Mouse (Mus musculus) liver, adult 2 months (tissue): ENCODE measurements around the gene Fstl5. TPM values are rescaled to one million over a fixed set of nuclear protein-coding genes. Genes with fewer than 3 reads are reported as not detected.
"Not testable (repeated sequence)": the region's sequence is repeated elsewhere in the genome, so short reads cannot be mapped to it uniquely, and the experiment has no call there.

Source experiments
- DNase-seq: peaks from one replicate; pipeline ENCODE4 v3.0.0-alpha.2; 2011; ENCODE audit warnings: low read depth, low spot score; ENCODE audit errors: extremely low read depth
- H3K27ac ChIP-seq: fragments of 200-500 bp; replicated peaks from 2 replicates; pipeline ENCODE4 v1.5.1; 2012; ENCODE audit warnings: low read depth, mild to moderate bottlenecking, control low read depth, inconsistent platforms, low read length; ENCODE audit not compliant: insufficient read depth
- H3K27me3 ChIP-seq: fragments of 200-500 bp; 2 replicates; pipeline ENCODE4 v1.6.1; 2012; ENCODE audit warnings: mild to moderate bottlenecking, moderate library complexity, low read length, inconsistent platforms; ENCODE audit not compliant: control insufficient read depth, insufficient read depth
- H3K36me3 ChIP-seq: fragments of 200-500 bp; 2 replicates; pipeline ENCODE4 v1.6.1; 2012; ENCODE audit warnings: low read length, inconsistent platforms; ENCODE audit not compliant: control insufficient read depth, insufficient read depth
- H3K4me1 ChIP-seq: fragments of 200-500 bp; 2 replicates; pipeline ENCODE4 v1.6.1; 2011; ENCODE audit warnings: low read length; ENCODE audit not compliant: control insufficient read depth, insufficient read depth
- H3K4me3 ChIP-seq: fragments of 200-500 bp; 2 replicates; pipeline ENCODE4 v1.5.1; 2011; ENCODE audit warnings: low read depth, mild to moderate bottlenecking, control low read depth, low read length, moderate library complexity; ENCODE audit not compliant: insufficient read depth
- H3K79me2 ChIP-seq: fragments of 200-500 bp; 2 replicates; pipeline ENCODE4 v1.6.1; 2012; ENCODE audit warnings: inconsistent platforms, mild to moderate bottlenecking, low read length, moderate library complexity; ENCODE audit not compliant: control insufficient read depth, insufficient read depth
- H3K9ac ChIP-seq: fragments of 200-500 bp; 2 replicates; pipeline ENCODE4 v1.6.1; 2012; ENCODE audit warnings: low read depth, mild to moderate bottlenecking, control low read depth, inconsistent platforms, low read length
- CTCF ChIP-seq: fragments of 200-500 bp; IDR thresholded peaks from 2 replicates; pipeline ENCODE4 v1.5.1; 2011; ENCODE audit warnings: low read depth, low read length, control low read depth
- POLR2A ChIP-seq: fragments of 200-500 bp; IDR thresholded peaks from 2 replicates; pipeline ENCODE4 v1.6.1; 2011; ENCODE audit warnings: low read length, control low read depth; ENCODE audit not compliant: insufficient read depth; ENCODE audit errors: extremely low read depth
- WGBS: fragments of 180-500 bp; shearing (Covaris S2); methylation state at CpG from one replicate; pipeline ENCODE4 v1.1.7; 2018; 5-methylcytosine and 5-hydroxymethylcytosine counted together
- polyA plus RNA-seq: library from polyadenylated mRNA; depleted of rRNA; stranded (reverse); fragments of >200 nt; gene quantifications from 2 replicates; pipeline ENCODE4 v1.2.3, GENCODE M21; 2012
- total RNA-seq: library from RNA; depleted of rRNA; stranded (reverse); fragments of >200 nt; gene quantifications from 2 replicates; pipeline ENCODE4 v1.2.3, GENCODE M21; 2014

Fstl5 gene
- total and polyA plus RNA-seq, 2 experiments = not detected

GRCm38 (mm10) chr3:76369910-76370309, 295.8 kb downstream of the Fstl5 start:
- no peak for DNase-seq
- no peaks in the 10 kb centered on the region for H3K4me1 ChIP-seq

GRCm38 (mm10) chr3:76428775-76429372, 354.8 kb downstream of the Fstl5 start:
- H3K27me3 ChIP-seq = no peaks in the 10 kb centered on the region
- TF ChIP-seq POLR2A (no peak), CTCF (no peak)
- H3K36me3 ChIP-seq = no peaks in the 10 kb centered on the region
- WGBS = 86% methylated on average over 6 of the region's 6 CpGs
- H3K4me1 ChIP-seq = no peaks in the 10 kb centered on the region
- no peak overlapping the region for H3K27ac ChIP-seq
- no peaks in the 10 kb centered on the region for H3K79me2 ChIP-seq
- no peak for DNase-seq
- no peak overlapping the region for H3K9ac ChIP-seq
- H3K4me3 ChIP-seq = no peak overlapping the region

More at GRCm38 (mm10) chr3:76369910-76370309, 295.8 kb downstream of the Fstl5 start:
- 95% methylated on average over 4 of the region's 4 CpGs for whole genome bisulfite sequencing
- Histone ChIP-seq H3K4me3 (no peak overlapping the region), H3K36me3 (no peaks in the 10 kb centered on the region), H3K27me3 (no peaks in the 10 kb centered on the region), H3K27ac (no peak overlapping the region), H3K9ac (no peak overlapping the region), H3K79me2 (no peaks in the 10 kb centered on the region)
- TF ChIP-seq CTCF = no peak
- TF ChIP-seq POLR2A = no peak

GRCm38 (mm10) chr3:76467229-76467874, 393.3 kb downstream of the Fstl5 start:
- Histone ChIP-seq H3K27me3 (no peaks in the 10 kb centered on the region), H3K27ac (no peak overlapping the region), H3K9ac (no peak overlapping the region), H3K4me3 (no peak overlapping the region), H3K4me1 (no peaks in the 10 kb centered on the region), H3K36me3 (no peaks in the 10 kb centered on the region), H3K79me2 (no peaks in the 10 kb centered on the region)
- no peak for TF ChIP-seq CTCF
- no peak for TF ChIP-seq POLR2A
- DNase-seq = no peak

GRCm38 (mm10) chr3:76468147-76468546, 394.1 kb downstream of the Fstl5 start:
- no peak for DNase-seq
- no peaks in the 10 kb centered on the region for H3K4me1 ChIP-seq
- H3K9ac ChIP-seq = no peak overlapping the region
- TF ChIP-seq CTCF (no peak), POLR2A (no peak)
- 31% methylated on average over 1 of the region's 1 CpGs for WGBS
- H3K27me3 ChIP-seq = no peaks in the 10 kb centered on the region
- no peak overlapping the region for H3K27ac ChIP-seq
- no peaks in the 10 kb centered on the region for H3K36me3 ChIP-seq
- H3K79me2 ChIP-seq = no peaks in the 10 kb centered on the region
- H3K4me3 ChIP-seq = no peak overlapping the region

GRCm38 (mm10) chr3:76507891-76508290, 433.8 kb downstream of the Fstl5 start:
- not testable (repeated sequence) for H3K27ac ChIP-seq, H3K4me1 ChIP-seq, H3K4me3 ChIP-seq, H3K27me3 ChIP-seq, DNase-seq, H3K79me2 ChIP-seq, H3K9ac ChIP-seq, H3K36me3 ChIP-seq
- 62% methylated on average over 3 of the region's 3 CpGs for WGBS

- no peak for DNase-seq
- no peak overlapping the region for H3K4me3 ChIP-seq
- no peaks in the 10 kb centered on the region for H3K27me3 ChIP-seq
- TF ChIP-seq POLR2A = no peak
- TF ChIP-seq CTCF = no peak
- H3K4me1 ChIP-seq = no peaks in the 10 kb centered on the region
- no peak overlapping the region for H3K9ac ChIP-seq
- 83% methylated on average over 14 of the region's 14 CpGs for WGBS
- H3K79me2 ChIP-seq = no peaks in the 10 kb centered on the region
- no peaks in the 10 kb centered on the region for H3K36me3 ChIP-seq
- H3K27ac ChIP-seq = no peak overlapping the region
These were observed 434.7 kb downstream of the Fstl5 start for GRCm38 (mm10) chr3:76508811-76509210.
